Mouse (Mus musculus) embryonic stem cell, embryonic (primary cell): ENCODE results near the gene Paxip1.

Source experiments
- CTCF ChIA-PET, 4 experiments: fragments of 300-600 bp in 2 of 4; fragments of 350-600 bp in 2 of 4; sonication (Branson Sonifier 250); formaldehyde crosslinking; loops; one replicate each; lab custom pipeline; 2022; ENCODE audit warnings: inconsistent platforms in 2 of 4; lab: Charles Lee
- POLR2A ChIA-PET, 4 experiments: fragments of 300-600 bp in 2 of 4; fragments of 350-600 bp in 2 of 4; sonication (Branson Sonifier 250); formaldehyde crosslinking; loops; one replicate each; lab custom pipeline; 2022; ENCODE audit warnings: antibody characterized with exemption in 4 of 4, inconsistent platforms in 1 of 4; lab: Charles Lee

Gene Paxip1

GRCm38 (mm10) chr5:27765780-27766179 is 25.7 kb downstream of the Paxip1 start:
- ChIA-PET POLR2A (interaction anchor here in 1 of 4 experiments (1.2 to 2.1 kb wide), 4 partner anchors 14 to 28 kb away, joined by 3 to 5 read pairs (median 5); no protein-coding TSS in a partner anchor), CTCF (no interaction called here)

- ChIA-PET CTCF (interaction anchor here in 3 of 4 experiments (0.7 to 1.1 kb wide), 4 partner anchors 8 to 584 kb away, joined by 3 to 5 read pairs (median 3); no protein-coding TSS in a partner anchor), POLR2A (interaction anchor here in 2 of 4 experiments (0.8 to 5.7 kb wide), 7 partner anchors 10 to 327 kb away, joined by 3 to 27 read pairs (median 4); partner anchors contain the start of genes Insig1 (in 1 of the 2) and Paxip1 (in 1 of the 2))
Observed at GRCm38 (mm10) chr5:27744944-27745343, 46.5 kb downstream of the Paxip1 start.

GRCm38 (mm10) chr5:27739216-27739615 is 52.3 kb downstream of the Paxip1 start:
- POLR2A ChIA-PET: interaction anchor here in 2 of 4 experiments (0.6 to 1.1 kb wide), 3 partner anchors 52 to 343 kb away, joined by 3 to 5 read pairs (median 3); partner anchors contain the start of gene Paxip1 (in 1 of the 2)
- CTCF ChIA-PET: no interaction called here

DNA sequence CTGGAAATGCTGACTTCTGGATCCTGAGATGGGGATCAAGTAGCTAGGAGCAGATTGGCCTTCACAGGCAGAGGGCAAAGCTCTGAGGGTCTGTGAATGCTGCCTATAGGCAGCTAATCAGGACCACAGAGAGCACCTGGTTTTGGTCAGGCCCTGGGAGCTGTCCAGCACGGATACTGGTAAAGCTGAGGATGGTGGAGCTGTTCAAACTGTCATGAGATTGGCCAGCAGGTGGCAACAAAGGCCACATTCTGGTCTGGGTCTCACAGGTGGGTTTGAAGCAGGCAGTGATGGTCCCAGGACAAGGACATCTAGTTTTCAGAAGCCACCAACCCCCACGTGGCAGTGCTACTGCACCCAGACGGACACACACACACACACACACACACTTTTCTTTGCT is 54.3 kb downstream of the Paxip1 start:
- ChIA-PET POLR2A (interaction anchor here in 3 of 4 experiments (0.6 to 1.4 kb wide), 6 partner anchors 29 to 579 kb away, joined by 3 to 6 read pairs (median 4); partner anchors contain the start of genes Paxip1 (in 3 of the 3) and Rbm33 (in 1 of the 3)), CTCF (interaction anchor here (0.6 to 2.0 kb wide), 29 partner anchors 9 to 662 kb away, joined by 3 to 9 read pairs (median 3); no protein-coding TSS in a partner anchor)

- CTCF ChIA-PET: no interaction called here
- POLR2A ChIA-PET: no interaction called here
Observed at GRCm38 (mm10) chr5:27732288-27732868, 59.1 kb downstream of the Paxip1 start.

GRCm38 (mm10) chr5:27731392-27731791 is 60.1 kb downstream of the Paxip1 start:
- POLR2A ChIA-PET: no interaction called here
- CTCF ChIA-PET: interaction anchor here in 1 of 4 experiments (0.8 kb wide), 1 partner anchor 362 kb away, joined by 3 read pairs; no protein-coding TSS in a partner anchor

DNA sequence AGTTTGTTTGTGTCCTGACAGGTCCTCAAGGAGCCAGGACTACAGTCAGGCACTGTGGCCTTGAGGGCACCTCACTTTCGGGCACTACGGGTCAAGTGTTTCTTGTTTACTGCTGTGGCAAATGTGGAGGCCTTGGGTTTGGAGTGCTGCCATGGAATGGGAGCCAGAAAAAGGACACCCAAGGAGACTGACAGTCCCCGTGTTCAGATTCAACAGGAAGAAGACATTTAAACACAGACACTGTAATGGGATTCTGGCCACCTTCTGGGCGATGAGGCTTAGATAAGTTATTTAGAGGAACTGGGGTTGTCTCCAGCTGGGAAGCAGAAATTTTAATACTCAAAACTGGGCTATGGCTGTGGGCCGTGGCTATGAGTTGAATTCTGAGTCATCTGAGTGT is 60.8 kb downstream of the Paxip1 start:
- CTCF ChIA-PET: interaction anchor here in 1 of 4 experiments (0.8 kb wide), 1 partner anchor 362 kb away, joined by 3 read pairs; no protein-coding TSS in a partner anchor
- POLR2A ChIA-PET: no interaction called here

DNA sequence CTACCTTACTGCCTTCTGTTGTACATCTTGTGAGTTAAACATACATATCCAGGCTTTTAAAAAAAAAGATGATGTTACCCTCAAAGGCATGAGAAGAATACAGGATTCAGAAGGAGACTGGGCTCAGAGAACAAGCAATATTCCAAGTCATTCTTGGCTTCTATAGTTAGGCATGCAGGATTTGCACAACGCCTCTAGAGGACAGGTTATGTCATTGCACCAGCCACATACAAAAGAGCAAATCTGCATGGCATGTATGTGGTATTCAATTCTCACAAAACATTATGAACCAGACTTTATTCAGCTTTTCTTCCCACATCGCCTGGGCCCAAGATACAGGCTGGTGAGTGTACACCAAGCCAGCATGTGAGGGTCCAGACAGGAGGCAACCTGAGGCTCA is 67.0 kb downstream of the Paxip1 start:
- ChIA-PET CTCF (interaction anchor here in 3 of 4 experiments (0.6 to 0.8 kb wide), 3 partner anchors 13 to 23 kb away, joined by 3 read pairs; no protein-coding TSS in a partner anchor), POLR2A (no interaction called here)

- POLR2A ChIA-PET: no interaction called here
- CTCF ChIA-PET: no interaction called here
Observed at GRCm38 (mm10) chr5:27719311-27719710, 72.2 kb downstream of the Paxip1 start.

DNA sequence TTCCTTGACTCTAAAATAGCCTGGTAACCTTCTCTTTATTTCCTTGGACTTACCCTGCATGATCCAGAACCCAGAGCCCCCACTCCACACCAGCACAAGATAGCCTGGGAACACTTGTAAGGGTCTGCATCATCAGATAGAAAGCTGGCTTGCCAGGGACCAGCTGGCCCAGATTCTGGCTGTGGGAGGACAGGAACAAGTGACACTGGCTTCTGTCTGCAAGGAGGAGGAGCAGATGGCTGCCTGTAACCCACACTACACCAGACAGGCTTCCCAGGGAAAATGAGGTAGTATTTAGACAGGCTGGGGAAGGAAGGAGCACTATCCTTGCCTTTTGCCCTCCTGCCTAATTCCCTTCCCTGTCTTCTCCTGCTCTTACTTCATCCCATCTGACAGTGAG is 74.2 kb downstream of the Paxip1 start:
- POLR2A ChIA-PET: interaction anchor here in 1 of 4 experiments (1.0 kb wide), 1 partner anchor 355 kb away, joined by 3 read pairs; no protein-coding TSS in a partner anchor
- CTCF ChIA-PET: interaction anchor here in 1 of 4 experiments (0.6 kb wide), 1 partner anchor 33 kb away, joined by 3 read pairs; no protein-coding TSS in a partner anchor

- POLR2A ChIA-PET: interaction anchor here in 1 of 4 experiments (0.6 to 1.6 kb wide), 2 partner anchors 9 to 374 kb away, joined by 3 read pairs; no protein-coding TSS in a partner anchor
- CTCF ChIA-PET: interaction anchor here in 1 of 4 experiments (0.6 kb wide), 1 partner anchor 41 kb away, joined by 4 read pairs; no protein-coding TSS in a partner anchor
Observed at GRCm38 (mm10) chr5:27716026-27716425, 75.5 kb downstream of the Paxip1 start.

GRCm38 (mm10) chr5:27714356-27714755 is 77.1 kb downstream of the Paxip1 start:
- ChIA-PET POLR2A (interaction anchor here in 1 of 4 experiments (0.6 kb wide), 1 partner anchor 964 kb away, joined by 5 read pairs; no protein-coding TSS in a partner anchor), CTCF (interaction anchor here in 1 of 4 experiments (0.7 kb wide), 1 partner anchor 465 kb away, joined by 5 read pairs; no protein-coding TSS in a partner anchor)

DNA sequence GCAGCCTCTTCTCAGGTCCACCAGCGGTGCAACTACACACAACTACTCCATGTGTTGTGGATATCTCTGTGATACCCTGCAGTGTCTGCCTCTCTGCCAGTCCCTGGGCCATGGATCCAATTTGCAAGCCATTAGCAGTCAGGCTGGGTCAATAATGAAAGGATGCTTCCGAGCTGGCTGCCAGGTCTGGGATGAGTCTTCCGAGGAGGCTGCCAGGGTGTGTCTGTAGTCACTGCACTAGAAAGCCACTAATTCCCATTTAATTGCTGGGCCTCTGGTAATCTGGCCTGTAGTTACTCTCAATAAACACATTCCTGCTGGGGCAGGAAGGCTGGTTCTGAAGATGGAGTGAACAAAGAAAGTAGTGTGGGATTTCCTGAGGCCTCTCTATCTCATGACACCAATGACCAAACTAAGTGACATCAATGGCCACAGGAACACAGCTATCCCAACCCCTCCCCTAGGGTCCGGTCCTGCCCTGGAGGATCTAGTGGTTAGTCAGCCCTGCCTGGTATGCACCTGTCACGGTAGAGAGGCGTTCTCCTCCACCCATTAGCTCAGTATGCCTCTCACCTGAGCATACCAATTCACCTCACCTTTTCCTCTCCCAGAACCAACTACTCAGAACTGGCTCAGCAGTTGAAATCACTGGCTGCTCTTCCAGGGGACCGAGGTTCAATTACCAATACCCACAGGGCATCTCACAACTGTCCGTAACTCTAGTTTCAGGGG is 79.9 kb downstream of the Paxip1 start:
- CTCF ChIA-PET: interaction anchor here in 3 of 4 experiments (0.6 to 1.1 kb wide), 3 partner anchors 12 to 659 kb away, joined by 3 read pairs; no protein-coding TSS in a partner anchor

DNA sequence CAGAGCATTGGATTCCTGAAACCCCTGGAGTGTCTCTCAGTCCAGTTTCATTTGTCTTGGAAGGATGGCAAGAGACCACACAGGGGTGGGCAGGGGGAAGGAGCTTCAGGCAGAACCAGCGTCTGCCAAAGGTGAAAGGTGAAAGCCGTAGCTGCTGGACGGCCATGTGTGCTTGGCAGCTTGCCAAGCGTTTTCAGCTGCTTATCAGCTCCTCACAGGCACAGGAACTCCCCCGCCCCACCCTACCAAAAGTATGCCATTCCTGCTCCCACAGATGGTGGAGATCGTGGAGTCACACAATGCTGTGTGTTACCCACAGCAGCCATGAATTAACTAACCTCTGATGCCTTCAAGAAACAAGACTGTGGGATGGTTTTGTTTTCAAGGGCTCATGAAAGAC is 83.3 kb downstream of the Paxip1 start:
- ChIA-PET CTCF (interaction anchor here in 2 of 4 experiments (1.0 to 1.3 kb wide), 2 partner anchors 15 to 16 kb away, joined by 3 read pairs; no protein-coding TSS in a partner anchor), POLR2A (interaction anchor here in 1 of 4 experiments (0.6 kb wide), 1 partner anchor 888 kb away, joined by 3 read pairs; no protein-coding TSS in a partner anchor)

More for the DNA sequence above, 79.9 kb downstream of the Paxip1 start:
- POLR2A ChIA-PET: interaction anchor here in 1 of 4 experiments (1.8 kb wide), 1 partner anchor 9 kb away, joined by 4 read pairs; no protein-coding TSS in a partner anchor

- CTCF ChIA-PET: interaction anchor here in 2 of 4 experiments (1.0 to 1.3 kb wide), 3 partner anchors 16 to 632 kb away, joined by 3 read pairs; no protein-coding TSS in a partner anchor
Observed at GRCm38 (mm10) chr5:27707283-27707682, 84.2 kb downstream of the Paxip1 start.

GRCm38 (mm10) chr5:27706551-27706950 is 84.9 kb downstream of the Paxip1 start:
- ChIA-PET POLR2A (no interaction called here), CTCF (interaction anchor here in 2 of 4 experiments (1.0 to 1.1 kb wide), 2 partner anchors 31 to 632 kb away, joined by 3 read pairs; no protein-coding TSS in a partner anchor)

More at GRCm38 (mm10) chr5:27707283-27707682, 84.2 kb downstream of the Paxip1 start:
- POLR2A ChIA-PET: interaction anchor here in 2 of 4 experiments (0.7 kb wide), 2 partner anchors 9 kb away, joined by 3 read pairs; no protein-coding TSS in a partner anchor

DNA sequence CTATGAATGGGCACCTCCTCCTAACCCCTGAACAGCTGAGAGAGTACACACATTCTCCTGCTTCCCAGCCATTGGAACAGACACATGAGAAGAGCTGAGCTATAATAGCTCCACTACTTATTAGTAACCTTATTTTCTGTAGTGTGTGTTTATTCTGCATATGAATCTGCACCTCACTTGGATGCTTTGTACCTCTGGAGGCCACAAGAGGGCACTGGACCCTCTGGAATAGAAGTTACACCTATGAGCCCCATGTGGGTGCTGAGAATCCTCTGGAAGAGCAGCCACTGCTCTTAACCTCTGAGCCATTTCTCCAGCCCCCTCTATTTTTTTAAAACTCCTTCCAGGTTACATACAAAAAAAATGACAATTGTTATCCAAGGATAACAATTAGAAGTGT is 86.5 kb downstream of the Paxip1 start:
- CTCF ChIA-PET: interaction anchor here in 1 of 4 experiments (1.4 kb wide), 1 partner anchor 32 kb away, joined by 3 read pairs; no protein-coding TSS in a partner anchor
- POLR2A ChIA-PET: interaction anchor here in 1 of 4 experiments (1.1 kb wide), 1 partner anchor 47 kb away, joined by 3 read pairs; no protein-coding TSS in a partner anchor

GRCm38 (mm10) chr5:27702482-27702881 is 89.0 kb downstream of the Paxip1 start:
- ChIA-PET POLR2A (interaction anchor here in 1 of 4 experiments (1.0 kb wide), 1 partner anchor 9 kb away, joined by 4 read pairs; no protein-coding TSS in a partner anchor), CTCF (interaction anchor here in 1 of 4 experiments (0.5 kb wide), 1 partner anchor 50 kb away, joined by 3 read pairs; no protein-coding TSS in a partner anchor)
